8 mouse cellular contexts compared by ENCODE assay signal in the genomic region with DNA sequence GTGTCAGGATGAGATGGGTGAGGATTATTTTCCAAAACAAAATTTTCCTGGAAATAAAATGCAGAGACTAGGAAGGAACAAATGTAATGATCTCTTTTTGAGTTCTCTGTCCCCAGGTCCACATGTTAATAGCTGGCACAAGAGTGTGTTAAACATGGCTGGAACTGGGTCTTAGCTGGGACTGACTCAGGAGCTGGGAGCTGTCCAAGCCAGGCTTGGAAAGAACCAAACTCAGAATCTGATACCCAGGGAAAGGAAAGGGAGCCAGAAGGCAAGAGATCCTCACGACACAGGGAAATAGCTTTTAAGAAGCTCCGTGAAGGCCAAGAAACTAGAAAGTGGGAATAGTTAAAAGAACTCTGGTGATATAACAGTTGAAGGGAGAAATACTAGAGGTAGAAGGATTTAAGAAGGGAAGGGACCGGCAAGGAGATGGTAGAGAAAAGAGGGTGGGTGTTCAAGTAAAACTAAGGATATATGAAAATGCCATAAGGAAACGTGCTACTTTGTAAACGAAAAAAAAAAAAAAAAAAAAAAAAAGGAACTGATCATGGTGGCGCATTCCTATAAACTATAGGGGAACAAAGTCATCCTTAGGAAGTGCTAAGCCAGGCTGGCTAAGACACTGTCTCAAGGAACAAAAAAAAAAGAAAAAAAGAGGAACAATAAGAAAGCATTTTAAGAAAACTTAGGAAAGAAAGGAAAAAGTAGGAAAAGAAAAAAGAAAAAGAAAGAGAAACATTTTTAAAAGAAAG. TPM values are rescaled to one million over a fixed set of nuclear protein-coding genes. Genes with fewer than 3 reads are reported as not detected.
DNase-seq lines count a peak whose midpoint lies in the region; ATAC-seq and TF ChIP-seq lines count a peak whose summit lies in the region.

No protein-coding gene starts in this region.

- peak overlapping the region; percentile 82 for H3K4me3 ChIP-seq in C2C12 (ENCODE audit: insufficient read depth, poor library complexity, severe bottlenecking)
- H3K4me3 ChIP-seq in forebrain, embryonic 14.5 days (ENCODE audit: low read depth, low read length): peak overlapping the region; percentile 82; the same call in 1 of the 2 replicates
- H3K4me3 ChIP-seq in hindbrain, embryonic 12.5 days: peak overlapping the region; percentile 90
- H3K4me3 ChIP-seq in midbrain, embryonic 12.5 days: peak overlapping the region; percentile 82; the same call in 1 of the 2 replicates
- H3K4me3 ChIP-seq in kidney, adult 2 months (ENCODE audit: insufficient read depth, low read depth, low read length): no peak overlapping the region

- no peaks in the 10 kb centered on the region for H3K36me3 ChIP-seq in C2C12 (ENCODE audit: control insufficient read depth, insufficient read depth)
- no peaks in the 10 kb centered on the region for H3K36me3 ChIP-seq in forebrain, embryonic 14.5 days (ENCODE audit: control insufficient read depth, insufficient read depth, low read length)
- H3K36me3 ChIP-seq in hindbrain, embryonic 12.5 days: 0 out of 2 replicates have a peak, but pooled peaks cover 2% of the 10 kb centered on the region
- no peaks in the 10 kb centered on the region for H3K36me3 ChIP-seq in midbrain, embryonic 12.5 days
- no peaks in the 10 kb centered on the region for H3K36me3 ChIP-seq in kidney, adult 2 months (ENCODE audit: control insufficient read depth, insufficient read depth, low read length)

- WGBS in forebrain, embryonic 14.5 days: 20% methylated on average over 6 of the region's 6 CpGs
- WGBS in hindbrain, embryonic 12.5 days: 27% methylated on average over 6 of the region's 6 CpGs
- WGBS in midbrain, embryonic 12.5 days: 21% methylated on average over 6 of the region's 6 CpGs
- WGBS in kidney, adult 2 months: 16% methylated on average over 6 of the region's 6 CpGs

- no peaks in the 10 kb centered on the region for H3K27me3 ChIP-seq in C2C12 (ENCODE audit: control insufficient read depth, insufficient read depth, insufficient read length)
- H3K27me3 ChIP-seq in forebrain, embryonic 14.5 days (replicated peaks; ENCODE audit: control insufficient read depth, insufficient read depth, low read length): no peaks in the 10 kb centered on the region
- H3K27me3 ChIP-seq in hindbrain, embryonic 12.5 days: no peaks in the 10 kb centered on the region
- H3K27me3 ChIP-seq in midbrain, embryonic 12.5 days: no peaks in the 10 kb centered on the region
- H3K27me3 ChIP-seq in kidney, adult 2 months (replicated peaks; ENCODE audit: control insufficient read depth, insufficient read depth, low read length): no peaks in the 10 kb centered on the region

- H3K27ac ChIP-seq in forebrain, embryonic 14.5 days (ENCODE audit: low read depth, low read length): no peak overlapping the region
- H3K27ac ChIP-seq in hindbrain, embryonic 12.5 days: no peak overlapping the region
- H3K27ac ChIP-seq in midbrain, embryonic 12.5 days (replicated peaks): no peak overlapping the region
- no peak overlapping the region for H3K27ac ChIP-seq in kidney, adult 2 months (ENCODE audit: insufficient read depth, low read depth, low read length)

- H3K79me3 ChIP-seq in C2C12 (ENCODE audit: low read depth): peaks cover 11% of the 10 kb centered on the region

- peak; percentile 45 for ATAC-seq in forebrain, embryonic 14.5 days
- no peak for ATAC-seq in hindbrain, embryonic 12.5 days (ENCODE audit: low FRiP score)
- ATAC-seq in midbrain, embryonic 12.5 days (ENCODE audit: low FRiP score, low read depth): no peak

- DNase-seq in adrenal gland, adult 2 months: peak; percentile 20
- no peak for DNase-seq in adrenal gland, postnatal 4 days (ENCODE audit: low spot score in 2 of 2)
- no peak for DNase-seq in forebrain, embryonic 14.5 days (ENCODE audit: low spot score)
- DNase-seq in kidney, adult 2 months: no peak
- DNase-seq in right cerebral cortex, postnatal 14 days: no peak

- peaks cover 21% of the 10 kb centered on the region for H3K79me2 ChIP-seq in C2C12 (ENCODE audit: control insufficient read depth, insufficient read depth)

- H3K4me2 ChIP-seq in forebrain, embryonic 14.5 days (ENCODE audit: low read length): peak overlapping the region; percentile 94
- H3K4me2 ChIP-seq in hindbrain, embryonic 12.5 days (replicated peaks): peak overlapping the region; percentile 80
- peak overlapping the region; percentile 97 for H3K4me2 ChIP-seq in midbrain, embryonic 12.5 days (replicated peaks)

- H3K9ac ChIP-seq in forebrain, embryonic 14.5 days (ENCODE audit: low read length): no peak overlapping the region
- H3K9ac ChIP-seq in hindbrain, embryonic 12.5 days: no peak overlapping the region
- H3K9ac ChIP-seq in midbrain, embryonic 12.5 days (replicated peaks): no peak overlapping the region

- no peak overlapping the region for H3ac ChIP-seq in C2C12 (ENCODE audit: control insufficient read depth, insufficient read length, low read depth)

- no peaks in the 10 kb centered on the region for H3K9me3 ChIP-seq in forebrain, embryonic 14.5 days (replicated peaks; ENCODE audit: control insufficient read depth, low read length)
- no peaks in the 10 kb centered on the region for H3K9me3 ChIP-seq in hindbrain, embryonic 12.5 days (replicated peaks)
- no peaks in the 10 kb centered on the region for H3K9me3 ChIP-seq in midbrain, embryonic 12.5 days

- peaks cover 9% of the 10 kb centered on the region for H3K4me1 ChIP-seq in forebrain, embryonic 14.5 days (ENCODE audit: control insufficient read depth, insufficient read depth, low read length)
- peaks cover 16% of the 10 kb centered on the region for H3K4me1 ChIP-seq in hindbrain, embryonic 12.5 days
- peaks cover 22% of the 10 kb centered on the region for H3K4me1 ChIP-seq in midbrain, embryonic 12.5 days
- peaks cover 2% of the 10 kb centered on the region; the same call in 1 of the 2 replicates for H3K4me1 ChIP-seq in kidney, adult 2 months (ENCODE audit: control insufficient read depth, insufficient read depth, low read length)

- no peak for TF ChIP-seq POLR2A in kidney, adult 2 months (IDR thresholded peaks at IDR 0.05; ENCODE audit: low read depth, low read length)

- TF ChIP-seq CTCF in C2C12 (IDR thresholded peaks at IDR 0.05; ENCODE audit: control insufficient read depth, insufficient read depth, insufficient read length): no peak
- no peak for TF ChIP-seq CTCF in kidney, adult 2 months (conservative IDR thresholded peaks at IDR 0.05; ENCODE audit: insufficient read depth, insufficient read length, low read depth, low read length)

TF ChIP-seq in C2C12, 6 proteins besides CTCF, POLR2A, EP300 and RAD21:
- TF ChIP-seq MYOD1 (IDR thresholded peaks at IDR 0.05; ENCODE audit: control insufficient read depth, insufficient read length, low read depth): no peak
- TF ChIP-seq FOSL1 (IDR thresholded peaks at IDR 0.05; ENCODE audit: insufficient read depth, low read length, poor library complexity, severe bottlenecking): no peak
- TF ChIP-seq MAX (IDR thresholded peaks at IDR 0.05): no peak

RNA-seq across cellular contexts. Expression of gene Ccdc93, which starts 0.5 kb away (rescaled TPM):
- total RNA-seq in adrenal gland, adult 2 months (2021): 10 to 100 TPM; 21.7 to 22.2 TPM
- 3.8 and 4.6 TPM in 2 replicates for polyA plus RNA-seq in adrenal gland, adult 2 months (2012; rRNA removed)
- total RNA-seq in adrenal gland, postnatal 4 days (2021): 10 to 100 TPM; 22.9 to 24.5 TPM
- polyA plus RNA-seq in C2C12 (2012; fragmentation: generic; extraction: Trizol): 8.4 TPM
- polyA plus RNA-seq in forebrain, embryonic 14.5 days (2014; fragmentation: Nextera tagmentation; extraction: Ambion mirVana): 5.8 and 8.2 TPM in 2 replicates
- 14.9 and 15.8 TPM in 2 replicates for polyA plus RNA-seq in hindbrain, embryonic 12.5 days (2016; fragmentation: Nextera tagmentation; extraction: Ambion mirVana)
- polyA plus RNA-seq in midbrain, embryonic 12.5 days (2016; fragmentation: Nextera tagmentation; extraction: Ambion mirVana): 12.8 and 15.1 TPM in 2 replicates
- 9.4 and 10.2 TPM in 2 replicates for polyA plus RNA-seq in kidney, adult 2 months (2012; rRNA removed)
